Mouse (Mus musculus) heart, adult 2 months (tissue): Measurements from ENCODE around the gene Alx1.

Source experiments
- CTCF ChIP-seq: fragments of 200-600 bp; IDR thresholded peaks from 2 replicates; pipeline ENCODE4 v1.8.1; 2022; ENCODE audit warnings: antibody characterized with exemption, mild to moderate bottlenecking, moderate library complexity
- EP300 ChIP-seq: fragments of 200-500 bp; IDR thresholded peaks from 2 replicates; pipeline ENCODE4 v1.6.1; 2011; ENCODE audit warnings: low read depth, low read length, control low read depth; ENCODE audit not compliant: insufficient read depth
- POLR2A ChIP-seq: fragments of 200-500 bp; IDR thresholded peaks from 2 replicates; pipeline ENCODE4 v1.6.1; 2011; ENCODE audit warnings: mild to moderate bottlenecking, low read depth, low read length, control low read depth; ENCODE audit not compliant: insufficient read depth

DNA sequence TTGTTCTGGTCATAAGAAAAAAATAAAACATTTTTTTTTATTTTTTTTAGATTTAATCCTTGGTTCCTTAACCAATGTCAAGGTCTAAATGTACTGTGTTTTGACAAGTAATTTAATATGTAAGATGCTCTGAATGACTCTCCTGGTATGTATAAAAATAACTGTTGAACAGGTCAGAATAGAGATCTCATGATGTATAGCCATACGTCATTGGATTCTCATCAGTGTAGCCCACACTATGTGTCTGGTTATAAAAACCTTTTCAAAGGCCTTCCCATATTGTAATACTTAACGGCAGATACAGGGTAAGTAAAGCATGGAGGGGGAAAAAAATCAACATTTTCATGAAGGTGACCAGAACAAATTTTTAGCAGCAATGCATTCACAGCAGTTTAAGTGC lies 19.6 kb upstream of the Alx1 start:
- TF ChIP-seq CTCF = no peak
- no peak for TF ChIP-seq POLR2A
- no peak for TF ChIP-seq EP300
